Mouse (Mus musculus): Measurements from ENCODE around the gene Lypd6b. TPM values are rescaled to one million over a fixed set of nuclear protein-coding genes. Genes with fewer than 3 reads are reported as not detected.

Lypd6b gene
- polyA plus RNA-seq, 1 experiment from 2014 or later = 0.04 TPM

DNA sequence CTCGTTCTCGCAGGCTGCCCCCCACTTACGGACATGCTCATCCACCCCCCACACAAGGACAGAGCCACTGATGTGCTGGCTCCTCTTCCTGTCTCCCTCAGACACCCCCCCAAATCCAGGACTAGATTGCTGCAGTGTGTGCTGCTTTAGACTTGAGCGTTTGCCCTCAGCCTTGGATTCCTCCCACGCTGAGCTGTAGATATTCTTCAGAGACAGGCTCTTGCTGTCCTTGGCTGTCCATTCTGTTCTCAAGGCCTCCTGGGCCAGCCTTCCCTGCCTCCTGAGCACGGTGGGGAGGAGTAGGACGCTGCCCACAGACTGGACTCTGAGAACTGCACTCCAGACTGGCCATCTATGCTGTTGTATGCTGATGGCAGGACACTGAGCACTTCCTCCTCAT lies 40.5 kb upstream of the Lypd6b start:
- no peak overlapping the region for H3K4me2 ChIP-seq (ENCODE audit: low read depth, low read length)
- H3K4me1 ChIP-seq (ENCODE audit: control insufficient read depth, low read depth, low read length) = no peaks in the 10 kb centered on the region
- H3K9me3 ChIP-seq (replicated peaks; ENCODE audit: control insufficient read depth, low read length) = no peaks in the 10 kb centered on the region
- no peak for ATAC-seq (ENCODE audit: low read depth)
- H3K27me3 ChIP-seq (ENCODE audit: control insufficient read depth, insufficient read depth, low read depth, low read length) = no peaks in the 10 kb centered on the region
- no peak overlapping the region for H3K9ac ChIP-seq (ENCODE audit: low read depth, low read length)
- H3K27ac ChIP-seq (ENCODE audit: low read length) = no peak overlapping the region
- H3K4me3 ChIP-seq (ENCODE audit: low read depth, low read length) = no peak overlapping the region
- H3K36me3 ChIP-seq (ENCODE audit: control insufficient read depth, insufficient read depth) = no peaks in the 10 kb centered on the region
- WGBS (ENCODE audit: insufficient replicate concordance) = 61% methylated on average over 7 of the region's 7 CpGs

- no peaks in the 10 kb centered on the region for H3K36me3 ChIP-seq (ENCODE audit: control insufficient read depth, insufficient read depth)
- no peak overlapping the region for H3K4me3 ChIP-seq (ENCODE audit: low read depth, low read length)
- no peaks in the 10 kb centered on the region for H3K9me3 ChIP-seq (replicated peaks; ENCODE audit: control insufficient read depth, low read length)
- H3K4me1 ChIP-seq (ENCODE audit: control insufficient read depth, low read depth, low read length) = no peaks in the 10 kb centered on the region
- WGBS (ENCODE audit: insufficient replicate concordance) = 67% methylated on average over 2 of the region's 2 CpGs
- no peak for ATAC-seq (ENCODE audit: low read depth)
- H3K27ac ChIP-seq (ENCODE audit: low read length) = no peak overlapping the region
- no peak overlapping the region for H3K4me2 ChIP-seq (ENCODE audit: low read depth, low read length)
- H3K9ac ChIP-seq (ENCODE audit: low read depth, low read length) = no peak overlapping the region
- H3K27me3 ChIP-seq (ENCODE audit: control insufficient read depth, insufficient read depth, low read depth, low read length) = no peaks in the 10 kb centered on the region
These were observed 39.8 kb upstream of the Lypd6b start for GRCm38 (mm10) chr2:49747670-49748069.

DNA sequence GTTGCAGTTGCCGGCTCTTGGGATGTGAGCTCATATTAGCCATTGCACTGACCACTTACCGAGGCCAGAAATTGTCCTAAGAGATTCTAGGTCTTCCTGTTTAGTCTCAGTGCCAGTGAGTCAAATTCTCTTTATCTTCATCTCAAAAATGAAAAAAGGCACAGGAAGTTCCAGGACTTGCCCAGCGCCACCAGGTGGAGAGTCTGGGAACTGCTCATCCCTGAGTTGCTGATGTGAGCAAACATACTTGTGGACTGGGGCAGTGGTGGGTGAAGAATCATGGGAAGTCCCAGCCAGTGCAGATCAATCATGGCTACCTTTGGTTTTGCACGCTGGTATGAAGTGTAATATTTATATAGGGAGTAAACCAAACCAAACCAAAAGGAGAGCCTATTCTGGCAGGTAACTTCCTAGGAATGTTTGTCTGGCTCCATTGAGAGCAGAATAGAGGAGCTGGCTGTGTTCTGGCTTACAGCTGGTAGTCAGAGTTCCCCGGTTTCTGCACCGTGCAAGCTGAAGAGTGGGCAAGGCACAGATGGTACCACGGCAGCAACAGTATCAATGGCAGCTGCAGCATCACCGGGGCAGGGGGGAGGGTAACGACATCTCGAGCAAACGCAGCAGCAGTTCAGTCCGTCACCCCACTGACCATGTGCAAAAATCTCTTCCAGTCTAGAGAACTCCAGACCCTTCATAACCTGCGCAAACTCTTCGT lies 38.7 kb upstream of the Lypd6b start:
- Histone ChIP-seq H3K27me3 (ENCODE audit: control insufficient read depth, insufficient read depth, low read depth, low read length) (no peaks in the 10 kb centered on the region), H3K4me3 (ENCODE audit: low read depth, low read length) (no peak overlapping the region), H3K9me3 (replicated peaks; ENCODE audit: control insufficient read depth, low read length) (no peaks in the 10 kb centered on the region), H3K9ac (ENCODE audit: low read depth, low read length) (no peak overlapping the region), H3K27ac (ENCODE audit: low read length) (no peak overlapping the region), H3K36me3 (ENCODE audit: control insufficient read depth, insufficient read depth) (no peaks in the 10 kb centered on the region), H3K4me2 (ENCODE audit: low read depth, low read length) (no peak overlapping the region), H3K4me1 (ENCODE audit: control insufficient read depth, low read depth, low read length) (no peaks in the 10 kb centered on the region)
- ATAC-seq (ENCODE audit: low read depth) = no peak
- 71% methylated on average over 14 of the region's 14 CpGs for WGBS (ENCODE audit: insufficient replicate concordance)

DNA sequence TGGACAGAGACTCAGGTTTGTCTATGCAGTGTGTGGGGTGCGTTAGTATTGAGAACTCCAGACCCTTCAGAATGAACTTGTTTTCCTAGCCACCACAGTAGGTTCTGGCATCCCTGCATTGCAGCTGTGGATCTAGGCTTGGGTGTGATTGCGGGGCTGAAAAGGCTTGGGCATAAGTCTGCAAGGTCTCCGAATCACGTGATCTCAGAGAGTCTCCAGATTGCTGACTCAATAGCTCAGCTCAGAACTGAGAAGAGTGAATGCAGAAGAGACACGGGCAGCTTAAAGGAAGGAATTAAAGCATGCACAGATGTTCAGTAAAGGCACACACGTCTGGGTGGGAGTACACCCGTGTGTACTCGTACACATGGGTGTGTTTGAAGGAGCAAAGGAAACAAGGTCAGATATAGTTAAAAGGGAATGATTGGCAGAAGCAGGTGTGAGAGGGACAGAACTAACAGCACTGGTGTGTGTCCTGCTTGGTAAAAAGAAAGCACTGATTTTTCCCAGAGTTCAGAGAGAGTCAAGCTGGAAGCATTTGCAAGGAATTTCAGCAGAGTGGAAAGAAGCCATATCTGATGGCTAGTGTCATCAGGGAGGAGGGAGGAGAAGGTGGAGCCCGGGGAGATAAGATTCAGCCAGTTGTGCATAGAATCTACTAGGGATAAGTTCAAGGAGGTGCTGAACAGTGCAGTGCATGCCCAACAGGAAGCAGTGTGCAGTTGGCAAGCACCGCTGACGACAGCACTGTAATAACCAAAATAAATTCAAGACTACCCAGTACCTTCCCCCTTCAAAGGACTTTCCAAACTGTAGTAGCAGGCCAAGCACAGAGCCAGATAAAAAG lies 37.5 kb upstream of the Lypd6b start:
- no peak overlapping the region for H3K27ac ChIP-seq (ENCODE audit: low read length)
- H3K4me1 ChIP-seq (ENCODE audit: control insufficient read depth, low read depth, low read length) = no peaks in the 10 kb centered on the region
- H3K36me3 ChIP-seq (ENCODE audit: control insufficient read depth, insufficient read depth) = no peaks in the 10 kb centered on the region
- no peaks in the 10 kb centered on the region for H3K9me3 ChIP-seq (replicated peaks; ENCODE audit: control insufficient read depth, low read length)
- no peak for ATAC-seq (ENCODE audit: low read depth)
- 54% methylated on average over 11 of the region's 11 CpGs for WGBS (ENCODE audit: insufficient replicate concordance)
- no peak overlapping the region for H3K9ac ChIP-seq (ENCODE audit: low read depth, low read length)
- no peak overlapping the region for H3K4me2 ChIP-seq (ENCODE audit: low read depth, low read length)
- no peak overlapping the region for H3K4me3 ChIP-seq (ENCODE audit: low read depth, low read length)
- H3K27me3 ChIP-seq (ENCODE audit: control insufficient read depth, insufficient read depth, low read depth, low read length) = no peaks in the 10 kb centered on the region

- Histone ChIP-seq H3K9ac (ENCODE audit: low read depth, low read length) (no peak overlapping the region), H3K9me3 (replicated peaks; ENCODE audit: control insufficient read depth, low read length) (no peaks in the 10 kb centered on the region), H3K36me3 (ENCODE audit: control insufficient read depth, insufficient read depth) (no peaks in the 10 kb centered on the region), H3K27me3 (ENCODE audit: control insufficient read depth, insufficient read depth, low read depth, low read length) (no peaks in the 10 kb centered on the region), H3K4me2 (ENCODE audit: low read depth, low read length) (no peak overlapping the region), H3K4me3 (ENCODE audit: low read depth, low read length) (no peak overlapping the region), H3K27ac (ENCODE audit: low read length) (no peak overlapping the region), H3K4me1 (ENCODE audit: control insufficient read depth, low read depth, low read length) (no peaks in the 10 kb centered on the region)
- 68% methylated on average over 10 of the region's 10 CpGs for WGBS (ENCODE audit: insufficient replicate concordance)
- ATAC-seq (ENCODE audit: low read depth) = no peak
These were observed 35.8 kb upstream of the Lypd6b start for GRCm38 (mm10) chr2:49751544-49752210.

- no peak overlapping the region for H3K4me3 ChIP-seq (ENCODE audit: low read depth, low read length)
- 66% methylated on average over 8 of the region's 8 CpGs for WGBS (ENCODE audit: insufficient replicate concordance)
- H3K27me3 ChIP-seq (ENCODE audit: control insufficient read depth, insufficient read depth, low read depth, low read length) = no peaks in the 10 kb centered on the region
- H3K36me3 ChIP-seq (ENCODE audit: control insufficient read depth, insufficient read depth) = no peaks in the 10 kb centered on the region
- H3K9ac ChIP-seq (ENCODE audit: low read depth, low read length) = no peak overlapping the region
- H3K27ac ChIP-seq (ENCODE audit: low read length) = no peak overlapping the region
- H3K4me1 ChIP-seq (ENCODE audit: control insufficient read depth, low read depth, low read length) = no peaks in the 10 kb centered on the region
- no peaks in the 10 kb centered on the region for H3K9me3 ChIP-seq (replicated peaks; ENCODE audit: control insufficient read depth, low read length)
- no peak overlapping the region for H3K4me2 ChIP-seq (ENCODE audit: low read depth, low read length)
- ATAC-seq (ENCODE audit: low read depth) = no peak
These were observed 35.3 kb upstream of the Lypd6b start for GRCm38 (mm10) chr2:49752211-49752607.

GRCm38 (mm10) chr2:49753062-49753461 lies 34.4 kb upstream of the Lypd6b start:
- ATAC-seq (ENCODE audit: low read depth) = no peak
- Histone ChIP-seq H3K36me3 (ENCODE audit: control insufficient read depth, insufficient read depth) (no peaks in the 10 kb centered on the region), H3K27ac (ENCODE audit: low read length) (no peak overlapping the region), H3K9ac (ENCODE audit: low read depth, low read length) (no peak overlapping the region), H3K4me3 (ENCODE audit: low read depth, low read length) (no peak overlapping the region), H3K9me3 (replicated peaks; ENCODE audit: control insufficient read depth, low read length) (no peaks in the 10 kb centered on the region), H3K4me2 (ENCODE audit: low read depth, low read length) (no peak overlapping the region), H3K4me1 (ENCODE audit: control insufficient read depth, low read depth, low read length) (no peaks in the 10 kb centered on the region), H3K27me3 (ENCODE audit: control insufficient read depth, insufficient read depth, low read depth, low read length) (no peaks in the 10 kb centered on the region)
- WGBS (ENCODE audit: insufficient replicate concordance) = 62% methylated on average over 3 of the region's 3 CpGs

GRCm38 (mm10) chr2:49755054-49755453 lies 32.4 kb upstream of the Lypd6b start:
- no peak overlapping the region for H3K27ac ChIP-seq (ENCODE audit: low read length)
- H3K4me1 ChIP-seq (ENCODE audit: control insufficient read depth, low read depth, low read length) = no peaks in the 10 kb centered on the region
- H3K9ac ChIP-seq (ENCODE audit: low read depth, low read length) = no peak overlapping the region
- H3K27me3 ChIP-seq (ENCODE audit: control insufficient read depth, insufficient read depth, low read depth, low read length) = no peaks in the 10 kb centered on the region
- no peak for ATAC-seq (ENCODE audit: low read depth)
- no peaks in the 10 kb centered on the region for H3K36me3 ChIP-seq (ENCODE audit: control insufficient read depth, insufficient read depth)
- H3K4me3 ChIP-seq (ENCODE audit: low read depth, low read length) = no peak overlapping the region
- 44% methylated on average over 2 of the region's 2 CpGs for WGBS (ENCODE audit: insufficient replicate concordance)
- no peaks in the 10 kb centered on the region for H3K9me3 ChIP-seq (replicated peaks; ENCODE audit: control insufficient read depth, low read length)
- no peak overlapping the region for H3K4me2 ChIP-seq (ENCODE audit: low read depth, low read length)

- H3K9ac ChIP-seq (ENCODE audit: low read depth, low read length) = no peak overlapping the region
- no peak overlapping the region for H3K4me2 ChIP-seq (ENCODE audit: low read depth, low read length)
These were observed 29.9 kb upstream of the Lypd6b start for GRCm38 (mm10) chr2:49757616-49758015.

More at GRCm38 (mm10) chr2:49757616-49758015, 29.9 kb upstream of the Lypd6b start:
- ATAC-seq (ENCODE audit: low read depth) = no peak
- H3K4me1 ChIP-seq (ENCODE audit: control insufficient read depth, low read depth, low read length) = no peaks in the 10 kb centered on the region
- H3K9me3 ChIP-seq (replicated peaks; ENCODE audit: control insufficient read depth, low read length) = no peaks in the 10 kb centered on the region
- H3K4me3 ChIP-seq (ENCODE audit: low read depth, low read length) = no peak overlapping the region
- no peaks in the 10 kb centered on the region for H3K27me3 ChIP-seq (ENCODE audit: control insufficient read depth, insufficient read depth, low read depth, low read length)
- no peak overlapping the region for H3K27ac ChIP-seq (ENCODE audit: low read length)
- WGBS (ENCODE audit: insufficient replicate concordance) = 62% methylated on average over 7 of the region's 7 CpGs
- no peaks in the 10 kb centered on the region for H3K36me3 ChIP-seq (ENCODE audit: control insufficient read depth, insufficient read depth)

All from liver, embryonic 16.5 days (tissue).